Mouse (Mus musculus): Measurements from ENCODE around the gene Mllt10.

- TF ChIP-seq CTCF (IDR thresholded peaks at IDR 0.05; ENCODE audit: low read depth): no peak
- no peak for TF ChIP-seq EP300 (IDR thresholded peaks at IDR 0.05; ENCODE audit: low read depth)
Measured at GRCm38 (mm10) chr2:18046186-18046585, 8.9 kb upstream of the Mllt10 start.

Measured in liver, embryonic 14.5 days (tissue).